Mouse (Mus musculus) urinary bladder, postnatal 36 days (tissue): Measurements from ENCODE around the gene Ubox5.
"Not testable (repeated sequence)": the region's sequence is repeated elsewhere in the genome, so short reads cannot be mapped to it uniquely, and the experiment has no call there.

ENCODE experiments used
- DNase-seq, 2 experiments: peaks; one replicate each; pipeline ENCODE4 v3.0.0; 2022; ENCODE audit warnings: low spot score in 2 of 2, mixed read lengths in 1 of 2

Gene Ubox5

GRCm38 (mm10) chr2:130629839-130630203 lies at the start of gene Ubox5, which contains the start of gene Fastkd5:
TSS of gene Ubox5 (minus strand) at chr2:130630038.
TSS of gene Fastkd5 (minus strand) at chr2:130630027.
- peak; percentile 89 to 90 for DNase-seq

GRCm38 (mm10) chr2:130679154-130679553 lies 49.3 kb upstream of the Ubox5 start:
- no peak for DNase-seq

GRCm38 (mm10) chr2:130677211-130677610 lies 47.4 kb upstream of the Ubox5 start:
- no peak for DNase-seq

- DNase-seq, result peak; percentile 75 to 86
Measured at GRCm38 (mm10) chr2:130667559-130667958, 37.7 kb upstream of the Ubox5 start, which contains the start of gene Itpa. TSS of gene Itpa (plus strand) at chr2:130667610.

- DNase-seq, result peak; percentile 89 to 91
Measured at GRCm38 (mm10) chr2:130664102-130664701, 34.4 kb upstream of the Ubox5 start, which contains the start of gene Ddrgk1. TSS of gene Ddrgk1 (minus strand) at chr2:130664659.

GRCm38 (mm10) chr2:130663342-130663741 lies 33.5 kb upstream of the Ubox5 start:
- no peak for DNase-seq

- no peak for DNase-seq
Measured at GRCm38 (mm10) chr2:130658530-130658929, 28.7 kb upstream of the Ubox5 start.

GRCm38 (mm10) chr2:130657541-130657940 lies 27.7 kb upstream of the Ubox5 start:
- DNase-seq, result no peak

- no peak for DNase-seq
Measured at GRCm38 (mm10) chr2:130656536-130656935, 26.7 kb upstream of the Ubox5 start.

GRCm38 (mm10) chr2:130655660-130656339 lies 26.0 kb upstream of the Ubox5 start:
- no peak for DNase-seq

- no peak for DNase-seq
Measured at GRCm38 (mm10) chr2:130653760-130654159, 23.9 kb upstream of the Ubox5 start.

GRCm38 (mm10) chr2:130653303-130653702 lies 23.5 kb upstream of the Ubox5 start:
- no peak for DNase-seq

- DNase-seq, result not testable (repeated sequence)
Measured at GRCm38 (mm10) chr2:130649028-130649427, 19.2 kb upstream of the Ubox5 start.

GRCm38 (mm10) chr2:130645198-130645597 lies 15.4 kb upstream of the Ubox5 start:
- DNase-seq, result no peak

GRCm38 (mm10) chr2:130642684-130643369 lies 13.0 kb upstream of the Ubox5 start, which contains the start of gene Lzts3:
TSS of gene Lzts3 (minus strand) at chr2:130642803.
- DNase-seq, result peak; percentile 87 to 92

GRCm38 (mm10) chr2:130642197-130642660 lies 12.4 kb upstream of the Ubox5 start:
- DNase-seq, result no peak

- no peak for DNase-seq
Measured at GRCm38 (mm10) chr2:130641351-130642025, 11.7 kb upstream of the Ubox5 start.

GRCm38 (mm10) chr2:130639276-130639675 lies 9.4 kb upstream of the Ubox5 start:
- DNase-seq, result no peak

GRCm38 (mm10) chr2:130638101-130638611 lies 8.3 kb upstream of the Ubox5 start:
- DNase-seq, result no peak

GRCm38 (mm10) chr2:130635847-130636246 lies 6.0 kb upstream of the Ubox5 start:
- DNase-seq, result no peak

GRCm38 (mm10) chr2:130634739-130635411 lies 5.0 kb upstream of the Ubox5 start:
- DNase-seq, result no peak
